25 mouse cellular contexts compared by ENCODE assay signal in the genomic region with DNA sequence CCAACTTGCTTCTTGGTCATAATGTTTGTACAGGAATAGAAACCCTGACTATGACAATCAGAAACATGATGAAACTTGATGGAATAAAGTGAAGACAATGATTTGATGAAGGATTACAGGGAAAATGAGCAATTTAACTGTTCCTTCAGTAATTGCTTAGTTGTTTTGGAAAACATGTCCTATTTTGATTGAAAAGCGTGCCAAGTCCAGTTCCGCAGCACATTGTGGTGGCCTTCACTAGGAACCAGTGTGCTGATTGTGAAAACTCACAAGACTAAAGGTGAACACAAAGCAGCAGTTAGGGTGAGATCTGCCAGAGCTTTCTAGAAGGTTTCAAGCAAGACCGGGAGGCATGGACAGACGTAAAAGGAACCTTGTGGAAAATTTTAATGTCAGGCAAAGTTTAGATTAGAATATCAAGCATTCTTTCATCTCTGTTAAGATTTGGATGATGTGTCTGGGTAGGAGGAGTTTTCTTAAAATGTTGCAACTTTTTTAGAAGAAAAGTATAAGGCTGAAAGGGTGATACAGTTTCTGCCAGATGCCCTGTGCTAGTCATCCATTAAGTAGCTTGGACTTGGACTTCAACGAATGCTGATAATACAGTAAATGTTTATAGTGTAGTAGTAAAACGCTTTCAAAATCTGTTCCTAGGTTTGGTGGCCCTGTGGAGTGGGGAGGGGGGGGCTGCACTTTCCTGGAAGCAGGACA. TPM values are rescaled to one million over a fixed set of nuclear protein-coding genes. Genes with fewer than 3 reads are reported as not detected.
DNase-seq lines count a peak whose midpoint lies in the region; ATAC-seq and TF ChIP-seq lines count a peak whose summit lies in the region.
"Had no signal": no experiment of that assay in that cellular context is flagged by ENCODE, and none has a peak within 500 bp of the region (broad histone marks: within the 10 kb centered on the region; RNA-seq: fewer than 3 reads in every experiment).

No protein-coding gene starts in this region.

- H3K4me3 ChIP-seq in intestine, embryonic 16.5 days (ENCODE audit: low read length) = no peak overlapping the region
- H3K4me3 ChIP-seq in intestine, postnatal 0 days (ENCODE audit: low read depth, low read length) = no peak overlapping the region
- H3K4me3 ChIP-seq in lung, embryonic 15.5 days = no peak overlapping the region
- no peak overlapping the region for H3K4me3 ChIP-seq in brown adipose tissue, adult 24 weeks (ENCODE audit: insufficient read depth, low read depth, low read length)
- H3K4me3 ChIP-seq: embryonic facial prominence, embryonic 15.5 days; forebrain, embryonic 15.5 days; heart, embryonic 10.5 days; limb, embryonic 13.5 days; midbrain, embryonic 15.5 days; neural tube, embryonic 13.5 days had no signal

- ATAC-seq in intestine, embryonic 16.5 days = no peak
- ATAC-seq in intestine, postnatal 0 days = no peak
- no peak for ATAC-seq in lung, embryonic 15.5 days (ENCODE audit: borderline replicate concordance, extremely low read depth, low FRiP score, low TSS enrichment)
- ATAC-seq: CD4-positive, CD25-positive, alpha-beta regulatory T cell, adult 4 months; forebrain, embryonic 15.5 days; hindbrain, postnatal 0 days; midbrain, embryonic 15.5 days had no signal

- H3K4me1 ChIP-seq in intestine, embryonic 16.5 days (ENCODE audit: control insufficient read depth, insufficient read depth, low read length) = peaks cover 15% of the 10 kb centered on the region
- no peaks in the 10 kb centered on the region for H3K4me1 ChIP-seq in intestine, postnatal 0 days (replicated peaks; ENCODE audit: control insufficient read depth, insufficient read depth, low read length)
- peaks cover 24% of the 10 kb centered on the region for H3K4me1 ChIP-seq in lung, embryonic 15.5 days
- peaks cover 16% of the 10 kb centered on the region for H3K4me1 ChIP-seq in brown adipose tissue, adult 24 weeks (ENCODE audit: control insufficient read depth, insufficient read depth, insufficient read length, low read length)
- H3K4me1 ChIP-seq: midbrain, embryonic 15.5 days had no signal

- 63% methylated on average over 6 of the region's 6 CpGs for whole genome bisulfite sequencing in intestine, embryonic 16.5 days
- 66% methylated on average over 6 of the region's 6 CpGs for WGBS in intestine, postnatal 0 days
- WGBS in lung, embryonic 15.5 days = 49% methylated on average over 6 of the region's 6 CpGs

- H3K27me3 ChIP-seq in intestine, embryonic 16.5 days (replicated peaks; ENCODE audit: control insufficient read depth, insufficient read depth, low read length) = no peaks in the 10 kb centered on the region
- H3K27me3 ChIP-seq in intestine, postnatal 0 days (replicated peaks; ENCODE audit: control insufficient read depth, insufficient read depth, low read length) = no peaks in the 10 kb centered on the region
- no peaks in the 10 kb centered on the region for H3K27me3 ChIP-seq in lung, embryonic 15.5 days
- H3K27me3 ChIP-seq: embryonic facial prominence, embryonic 15.5 days; forebrain, embryonic 15.5 days; limb, embryonic 13.5 days; midbrain, embryonic 15.5 days; neural tube, embryonic 13.5 days had no signal

- DNase-seq in adrenal gland, postnatal 14 days = peak; percentile 22
- DNase-seq in adrenal gland, postnatal 4 days (ENCODE audit: low spot score in 2 of 2) = no peak
- no peak for DNase-seq in lung, postnatal 10 days
- DNase-seq in cerebellum, postnatal 14 days = no peak
- DNase-seq: cerebellum, adult 8-10 months; gastrocnemius, postnatal 36 days; heart, postnatal 10 days; lung, postnatal 36 days; retina, postnatal 1 day; right cerebral cortex, postnatal 25 days; spleen, adult 18-20 months; thymus, postnatal 25 days had no signal

- no peak for TF ChIP-seq CTCF in intestine, postnatal 0 days (IDR thresholded peaks at IDR 0.05; ENCODE audit: low read depth)

- no peaks in the 10 kb centered on the region for H3K36me3 ChIP-seq in intestine, embryonic 16.5 days (ENCODE audit: control insufficient read depth, insufficient read depth, low read length)
- peaks cover 3% of the 10 kb centered on the region; the same call in 1 of the 2 replicates for H3K36me3 ChIP-seq in intestine, postnatal 0 days (ENCODE audit: control insufficient read depth, insufficient read depth)
- H3K36me3 ChIP-seq in lung, embryonic 15.5 days = no peaks in the 10 kb centered on the region
- H3K36me3 ChIP-seq: forebrain, embryonic 15.5 days; midbrain, embryonic 15.5 days; neural tube, embryonic 13.5 days had no signal

- no peaks in the 10 kb centered on the region for H3K9me3 ChIP-seq in intestine, embryonic 16.5 days (ENCODE audit: control insufficient read depth, low read length)
- H3K9me3 ChIP-seq in intestine, postnatal 0 days (ENCODE audit: control insufficient read depth) = no peaks in the 10 kb centered on the region
- no peaks in the 10 kb centered on the region for H3K9me3 ChIP-seq in lung, embryonic 15.5 days
- H3K9me3 ChIP-seq: embryonic facial prominence, embryonic 15.5 days; forebrain, embryonic 15.5 days; heart, embryonic 10.5 days; midbrain, embryonic 15.5 days; neural tube, embryonic 13.5 days had no signal

- no peak overlapping the region for H3K9ac ChIP-seq in intestine, embryonic 16.5 days (ENCODE audit: low read depth, low read length)
- H3K9ac ChIP-seq in intestine, postnatal 0 days (ENCODE audit: low read depth, low read length) = no peak overlapping the region
- no peak overlapping the region for H3K9ac ChIP-seq in lung, embryonic 15.5 days
- H3K9ac ChIP-seq: embryonic facial prominence, embryonic 15.5 days; forebrain, embryonic 15.5 days; limb, embryonic 13.5 days; liver, embryonic 14.5 days; midbrain, embryonic 15.5 days; neural tube, embryonic 13.5 days had no signal

- 0 out of 2 replicates have a peak overlapping the region, but pooled peaks have one; percentile 28 for H3K27ac ChIP-seq in intestine, embryonic 16.5 days (ENCODE audit: low read length)
- H3K27ac ChIP-seq in intestine, postnatal 0 days (ENCODE audit: low read depth, low read length) = no peak overlapping the region
- H3K27ac ChIP-seq in lung, embryonic 15.5 days = peak overlapping the region; percentile 26; the same call in 1 of the 2 replicates
- H3K27ac ChIP-seq in brown adipose tissue, adult 24 weeks (replicated peaks; ENCODE audit: low read depth, low read length) = peak overlapping the region; percentile 69
- H3K27ac ChIP-seq: embryonic facial prominence, embryonic 15.5 days; forebrain, embryonic 15.5 days; heart, embryonic 10.5 days; hindbrain, postnatal 0 days; limb, embryonic 13.5 days; liver, embryonic 14.5 days; midbrain, embryonic 15.5 days; neural tube, embryonic 13.5 days had no signal

- H3K4me2 ChIP-seq in intestine, embryonic 16.5 days (ENCODE audit: low read depth, low read length) = no peak overlapping the region
- H3K4me2 ChIP-seq in intestine, postnatal 0 days (replicated peaks; ENCODE audit: low read depth) = no peak overlapping the region
- H3K4me2 ChIP-seq in lung, embryonic 15.5 days = no peak overlapping the region
- H3K4me2 ChIP-seq: embryonic facial prominence, embryonic 15.5 days; forebrain, embryonic 15.5 days; limb, embryonic 13.5 days; midbrain, embryonic 15.5 days; neural tube, embryonic 13.5 days had no signal

RNA-seq across cellular contexts. Expression of a gene that starts 8.6 kb away (rescaled TPM):
- total RNA-seq in adrenal gland, postnatal 14 days (2021) = 25.8 and 37.1 TPM in 2 replicates
- total RNA-seq in adrenal gland, postnatal 4 days (2021) = 10 to 100 TPM; 22.9 to 25.0 TPM
- 66.0 and 69.4 TPM in 2 replicates for polyA plus RNA-seq in intestine, embryonic 16.5 days (2015; fragmentation: Nextera tagmentation; extraction: Ambion mirVana)
- 8.7 TPM in 2 replicates for polyA plus RNA-seq in intestine, postnatal 0 days (2015; fragmentation: Nextera tagmentation; extraction: Ambion mirVana)
- 71.3 and 72.0 TPM in 2 replicates for polyA plus RNA-seq in lung, embryonic 15.5 days (2015; fragmentation: Nextera tagmentation; extraction: Ambion mirVana)
- 13.4 and 49.0 TPM in 2 replicates for polyA plus RNA-seq in brown adipose tissue, adult 24 weeks (2012; ENCODE audit: insufficient read depth, insufficient read length, missing spikeins)
